Mouse (Mus musculus): ENCODE measurements around the gene Unc5cl. TPM values are rescaled to one million over a fixed set of nuclear protein-coding genes. Genes with fewer than 3 reads are reported as not detected.

Gene Unc5cl
- polyA plus RNA-seq, 2 experiments: 3.0 to 4.8 TPM

- Histone ChIP-seq H3K9ac (replicated peaks) (no peak overlapping the region), H3K9me3 (ENCODE audit: control insufficient read depth, low read length) (no peaks in the 10 kb centered on the region), H3K4me1 (replicated peaks; ENCODE audit: control insufficient read depth in 2 of 2, insufficient read depth in 2 of 2, low read length in 1 of 2) (peaks cover 15 to 31% of the 10 kb centered on the region in 2 experiments), H3K27me3 (ENCODE audit: control insufficient read depth, insufficient read depth, low read length) (no peaks in the 10 kb centered on the region), H3K27ac (no peak overlapping the region), H3K4me2 (ENCODE audit: low read depth) (no peak overlapping the region), H3K4me3 (ENCODE audit: insufficient read depth in 1 of 2, low read depth in 2 of 2, low read length in 2 of 2) (no peak overlapping the region), H3K36me3 (replicated peaks; ENCODE audit: control insufficient read depth, insufficient read depth, low read depth) (peaks cover 47% of the 10 kb centered on the region)
- TF ChIP-seq EP300 (IDR thresholded peaks at IDR 0.05; ENCODE audit: low read depth) (no peak), CTCF (IDR thresholded peaks at IDR 0.05; ENCODE audit: low read depth) (peak; percentile 70)
- DNase-seq (ENCODE audit: low read depth in 3 of 3, low spot score in 3 of 3): no peak
- ATAC-seq (ENCODE audit: insufficient read depth): peak; percentile 35; the same call in 1 of the 2 replicates
- 79% methylated on average over 14 of the region's 14 CpGs for WGBS (ENCODE audit: insufficient replicate concordance)
Observed at GRCm38 (mm10) chr17:48416425-48417195, 38.1 kb upstream of the Unc5cl start.

- Histone ChIP-seq H3K4me3 (ENCODE audit: insufficient read depth in 1 of 2, low read depth in 2 of 2, low read length in 2 of 2) (no peak overlapping the region), H3K9ac (replicated peaks) (peak overlapping the region; percentile 47), H3K36me3 (replicated peaks; ENCODE audit: control insufficient read depth, insufficient read depth, low read depth) (peaks cover 38% of the 10 kb centered on the region), H3K27ac (peak overlapping the region; percentile 3; the same call in 1 of the 2 replicates), H3K27me3 (ENCODE audit: control insufficient read depth, insufficient read depth, low read length) (no peaks in the 10 kb centered on the region), H3K4me2 (ENCODE audit: low read depth) (peak overlapping the region; percentile 59), H3K9me3 (ENCODE audit: control insufficient read depth, low read length) (no peaks in the 10 kb centered on the region), H3K4me1 (replicated peaks; ENCODE audit: control insufficient read depth in 2 of 2, insufficient read depth in 2 of 2, low read length in 1 of 2) (peaks cover 12 to 26% of the 10 kb centered on the region in 2 experiments)
- ATAC-seq (ENCODE audit: insufficient read depth) (peak; percentile 47; the same call in 1 of the 2 replicates), DNase-seq (ENCODE audit: low read depth in 3 of 3, low spot score in 3 of 3) (no peak)
- 39% methylated on average over 6 of the region's 6 CpGs for WGBS (ENCODE audit: insufficient replicate concordance)
- TF ChIP-seq CTCF (IDR thresholded peaks at IDR 0.05; ENCODE audit: low read depth) (no peak), EP300 (IDR thresholded peaks at IDR 0.05; ENCODE audit: low read depth) (no peak)
Observed at GRCm38 (mm10) chr17:48417521-48417920, 37.2 kb upstream of the Unc5cl start.

- no peak for DNase-seq (ENCODE audit: low read depth in 3 of 3, low spot score in 3 of 3)
- Histone ChIP-seq H3K9me3 (ENCODE audit: control insufficient read depth, low read length) (no peaks in the 10 kb centered on the region), H3K27ac (peak overlapping the region; percentile 35), H3K4me1 (replicated peaks; ENCODE audit: control insufficient read depth in 2 of 2, insufficient read depth in 2 of 2, low read length in 1 of 2) (peaks cover 12 to 26% of the 10 kb centered on the region in 2 experiments), H3K36me3 (replicated peaks; ENCODE audit: control insufficient read depth, insufficient read depth, low read depth) (peaks cover 34% of the 10 kb centered on the region), H3K4me2 (ENCODE audit: low read depth) (peak overlapping the region; percentile 59), H3K27me3 (ENCODE audit: control insufficient read depth, insufficient read depth, low read length) (no peaks in the 10 kb centered on the region), H3K9ac (replicated peaks) (peak overlapping the region; percentile 47), H3K4me3 (ENCODE audit: insufficient read depth in 1 of 2, low read depth in 2 of 2, low read length in 2 of 2) (peak overlapping the region; percentile 11 to 26; a peak in 3 of 4 replicates)
- TF ChIP-seq EP300 (IDR thresholded peaks at IDR 0.05; ENCODE audit: low read depth): no peak
- no peak for TF ChIP-seq CTCF (IDR thresholded peaks at IDR 0.05; ENCODE audit: low read depth)
- peak; percentile 38; the same call in 1 of the 2 replicates for ATAC-seq (ENCODE audit: insufficient read depth)
- 11% methylated on average over 7 of the region's 7 CpGs for whole genome bisulfite sequencing (ENCODE audit: insufficient replicate concordance)
Observed at GRCm38 (mm10) chr17:48418174-48418573, 36.5 kb upstream of the Unc5cl start.

- 45% methylated on average over 1 of the region's 1 CpGs for WGBS (ENCODE audit: insufficient replicate concordance)
- Histone ChIP-seq H3K4me3 (ENCODE audit: insufficient read depth in 1 of 2, low read depth in 2 of 2, low read length in 2 of 2) (no peak overlapping the region), H3K4me1 (replicated peaks; ENCODE audit: control insufficient read depth in 2 of 2, insufficient read depth in 2 of 2, low read length in 1 of 2) (peaks cover 12 to 26% of the 10 kb centered on the region in 2 experiments), H3K36me3 (replicated peaks; ENCODE audit: control insufficient read depth, insufficient read depth, low read depth) (peaks cover 34% of the 10 kb centered on the region), H3K27me3 (ENCODE audit: control insufficient read depth, insufficient read depth, low read length) (no peaks in the 10 kb centered on the region), H3K4me2 (ENCODE audit: low read depth) (peak overlapping the region; percentile 59), H3K9ac (replicated peaks) (peak overlapping the region; percentile 47), H3K9me3 (ENCODE audit: control insufficient read depth, low read length) (no peaks in the 10 kb centered on the region), H3K27ac (no peak overlapping the region)
- no peak for ATAC-seq (ENCODE audit: insufficient read depth)
- TF ChIP-seq EP300 (IDR thresholded peaks at IDR 0.05; ENCODE audit: low read depth) (no peak), CTCF (IDR thresholded peaks at IDR 0.05; ENCODE audit: low read depth) (no peak)
- no peak for DNase-seq (ENCODE audit: low read depth in 3 of 3, low spot score in 3 of 3)
Observed at GRCm38 (mm10) chr17:48418781-48419180, 35.9 kb upstream of the Unc5cl start.

GRCm38 (mm10) chr17:48419571-48419970, 35.1 kb upstream of the Unc5cl start:
- 39% methylated on average over 2 of the region's 2 CpGs for WGBS (ENCODE audit: insufficient replicate concordance)
- Histone ChIP-seq H3K36me3 (replicated peaks; ENCODE audit: control insufficient read depth, insufficient read depth, low read depth) (peaks cover 29% of the 10 kb centered on the region), H3K9ac (replicated peaks) (no peak overlapping the region), H3K27me3 (ENCODE audit: control insufficient read depth, insufficient read depth, low read length) (no peaks in the 10 kb centered on the region), H3K4me2 (ENCODE audit: low read depth) (no peak overlapping the region), H3K9me3 (ENCODE audit: control insufficient read depth, low read length) (no peaks in the 10 kb centered on the region), H3K4me3 (ENCODE audit: insufficient read depth in 1 of 2, low read depth in 2 of 2, low read length in 2 of 2) (no peak overlapping the region), H3K4me1 (replicated peaks; ENCODE audit: control insufficient read depth in 2 of 2, insufficient read depth in 2 of 2, low read length in 1 of 2) (peaks cover 12 to 26% of the 10 kb centered on the region in 2 experiments), H3K27ac (no peak overlapping the region)
- no peak for DNase-seq (ENCODE audit: low read depth in 3 of 3, low spot score in 3 of 3)
- TF ChIP-seq EP300 (IDR thresholded peaks at IDR 0.05; ENCODE audit: low read depth) (no peak), CTCF (IDR thresholded peaks at IDR 0.05; ENCODE audit: low read depth) (no peak)
- no peak for ATAC-seq (ENCODE audit: insufficient read depth)

All from liver, embryonic 14.5 days (tissue).